8 mouse cellular contexts compared by ENCODE assay signal in genomic region chr5:91517480-91518301, GRCm38 (mm10). TPM values are rescaled to one million over a fixed set of nuclear protein-coding genes. Genes with fewer than 3 reads are reported as not detected.
DNase-seq lines count a peak whose midpoint lies in the region; ATAC-seq and TF ChIP-seq lines count a peak whose summit lies in the region.

Gene Parm1 (plus strand): TSS chr5:91517615.

- peak within 1 kb of the TSS; percentile 98 for H3K4me2 ChIP-seq in forebrain, postnatal 0 days (ENCODE audit: low read depth)

- no peaks in the 10 kb centered on the region for H3K9me3 ChIP-seq in G1E (replicated peaks)
- no peaks in the 10 kb centered on the region for H3K9me3 ChIP-seq in forebrain, postnatal 0 days (ENCODE audit: low read length)

- TF ChIP-seq CTCF in G1E (IDR thresholded peaks at IDR 0.05; ENCODE audit: low read depth, low read length) = no peak
- peak; percentile 79 for TF ChIP-seq CTCF in forebrain, postnatal 0 days (IDR thresholded peaks at IDR 0.05; ENCODE audit: low read depth)
- peak; percentile 82 for TF ChIP-seq CTCF in layer of hippocampus, adult 2 months (conservative IDR thresholded peaks at IDR 0.05)
- peak; percentile 51 for TF ChIP-seq CTCF in lung, adult 2 months (IDR thresholded peaks at IDR 0.05; ENCODE audit: insufficient read depth, low read length)
- TF ChIP-seq CTCF in olfactory bulb, adult 2 months (IDR thresholded peaks at IDR 0.05; ENCODE audit: insufficient read depth, low read depth, low read length) = peak; percentile 72; the same call in 1 of the 2 replicates

- H3K4me3 ChIP-seq in G1E (ENCODE audit: low read depth, low read length) = peak within 1 kb of the TSS; percentile 67
- H3K4me3 ChIP-seq in forebrain, postnatal 0 days (ENCODE audit: low read depth, low read length) = peak within 1 kb of the TSS; percentile 54
- H3K4me3 ChIP-seq in layer of hippocampus, adult 2 months = peak within 1 kb of the TSS; percentile 67
- peak within 1 kb of the TSS; percentile 11 for H3K4me3 ChIP-seq in lung, adult 2 months (replicated peaks; ENCODE audit: extremely low read depth, low read depth, low read length)
- peak within 1 kb of the TSS; percentile 63 for H3K4me3 ChIP-seq in olfactory bulb, adult 2 months (ENCODE audit: insufficient read depth, low read depth, low read length)

- H3K9ac ChIP-seq in forebrain, postnatal 0 days = peak within 1 kb of the TSS; percentile 54

- H3K27me3 ChIP-seq in G1E (ENCODE audit: insufficient read depth, low read length) = peaks cover 6% of the 10 kb centered on the region; the same call in 1 of the 2 replicates
- H3K27me3 ChIP-seq in forebrain, postnatal 0 days (ENCODE audit: insufficient read depth, low read length) = peaks cover 5% of the 10 kb centered on the region; the same call in 1 of the 2 replicates

- no peaks in the 10 kb centered on the region for H3K36me3 ChIP-seq in G1E (replicated peaks)
- H3K36me3 ChIP-seq in forebrain, postnatal 0 days (ENCODE audit: insufficient read depth) = no peaks in the 10 kb centered on the region

- peak; percentile 84 for ATAC-seq in G1E (ENCODE audit: extremely low read depth, insufficient number of reproducible peaks, low FRiP score, poor library complexity, severe bottlenecking)
- peak; percentile 95 for ATAC-seq in forebrain, postnatal 0 days

- intact Hi-C loops in heart, postnatal 36 days (cut with DNase I) = loop anchor here (1.0 to 10.0 kb wide), 4 partner anchors 110 to 597 kb away; no protein-coding TSS in a partner anchor

- DNase-seq in G1E (ENCODE audit: low spot score) = peak; percentile 69
- peak; percentile 41 for DNase-seq in cerebellum, adult 11-12 months
- DNase-seq in forebrain, postnatal 0 days = peak; percentile 87
- DNase-seq in heart, postnatal 36 days = peak; percentile 76 to 77
- peak; percentile 79 to 82 for DNase-seq in layer of hippocampus, adult 2 months (ENCODE audit: low spot score in 2 of 2)
- peak; percentile 66 for DNase-seq in lung, adult 2 months
- DNase-seq in thymus, postnatal 0 days (ENCODE audit: low spot score) = peak; percentile 66

- 2% methylated on average over 48 of the region's 48 CpGs for WGBS in forebrain, postnatal 0 days
- WGBS in lung, adult 2 months = under 1% methylated on average over 48 of the region's 48 CpGs
- WGBS in olfactory bulb, adult 2 months = 1% methylated on average over 48 of the region's 48 CpGs

- H3K27ac ChIP-seq in forebrain, postnatal 0 days (ENCODE audit: low read depth, low read length) = no peak within 1 kb of the TSS
- peak within 1 kb of the TSS; percentile 76 for H3K27ac ChIP-seq in layer of hippocampus, adult 2 months
- no peak within 1 kb of the TSS for H3K27ac ChIP-seq in olfactory bulb, adult 2 months (ENCODE audit: insufficient read depth, low read depth, low read length)

- TF ChIP-seq POLR2A in lung, adult 2 months (IDR thresholded peaks at IDR 0.05; ENCODE audit: borderline replicate concordance, extremely low read depth, low read depth, low read length) = peak; percentile 42; the same call in 1 of the 2 replicates
- peak; percentile 29; the same call in 1 of the 2 replicates for TF ChIP-seq POLR2A in olfactory bulb, adult 2 months (IDR thresholded peaks at IDR 0.05; ENCODE audit: insufficient read depth, low read depth, low read length)

- no peaks in the 10 kb centered on the region; the same call in 1 of the 2 replicates for H3K4me1 ChIP-seq in G1E (ENCODE audit: insufficient read depth, low read depth, low read length)
- peaks cover 15% of the 10 kb centered on the region; the same call in 1 of the 2 replicates for H3K4me1 ChIP-seq in forebrain, postnatal 0 days (ENCODE audit: insufficient read depth)
- H3K4me1 ChIP-seq in lung, adult 2 months (ENCODE audit: control insufficient read depth, insufficient read depth, low read length) = no peaks in the 10 kb centered on the region
- peaks cover 13% of the 10 kb centered on the region for H3K4me1 ChIP-seq in olfactory bulb, adult 2 months (ENCODE audit: control insufficient read depth, insufficient read depth, low read length)

RNA-seq across cellular contexts. Expression of gene Parm1, which starts in this region (rescaled TPM):
- total RNA-seq in G1E (2014; fragmentation: Nextera tagmentation) (3.5 and 4.4 TPM in 2 replicates), G1E (2017) (4.9 and 6.2 TPM in 2 replicates)
- 0.68 and 0.69 TPM in 2 replicates for polyA plus RNA-seq in G1E (2012)
- 6.5 and 11.8 TPM in 2 replicates for total RNA-seq in forebrain, postnatal 0 days (2014; rRNA removed)
- polyA plus RNA-seq in forebrain, postnatal 0 days (2015; fragmentation: Nextera tagmentation; extraction: Ambion mirVana) = 4.7 and 7.3 TPM in 2 replicates
- total RNA-seq in heart, postnatal 36 days (2021) = 10 to 100 TPM; 57.1 to 57.7 TPM
- total RNA-seq in layer of hippocampus, adult 2 months (2021) = 10 to 100 TPM; 44.7 to 48.6 TPM
- 4.1 and 6.5 TPM in 2 replicates for polyA plus RNA-seq in lung, adult 2 months (2012; rRNA removed)
- polyA plus RNA-seq in olfactory bulb, adult 2 months (2012; ENCODE audit: insufficient read depth, insufficient read length, low replicate concordance, missing spikeins) = not detected in 2 replicates
- 13.5 and 14.7 TPM in 2 replicates for polyA plus RNA-seq in thymus, postnatal 0 days (2015; fragmentation: Nextera tagmentation; extraction: Ambion mirVana)

Comparison
In these comparisons a context has a peak if more than half of its experiments do, and no peak if none do; other contexts are left out.
1. H3K4me3 ChIP-seq: peak in every context shown above with its lines; median percentile 67 in G1E; 67 in layer of hippocampus, adult 2 months; 63 in olfactory bulb, adult 2 months; 54 in forebrain, postnatal 0 days; 11 in lung, adult 2 months.